Mouse (Mus musculus) testis, postnatal 14 days (tissue): ENCODE measurements at regions not wholly inside any gene's neighbourhood (a gene's known extent, or its start where the extent isn't known, plus 50 kb on each side); places are given as distances from the start of the nearest gene placed in this dataset.

ENCODE experiments used
- DNase-seq: peaks from one replicate; pipeline ENCODE4 v3.0.0; 2021; ENCODE audit warnings: low spot score

GRCm38 (mm10) chr1:194038711-194039110 lies 579.3 kb upstream of the Plxna2 start:
- no peak for DNase-seq

GRCm38 (mm10) chr1:194034199-194034883 lies 583.7 kb upstream of the Plxna2 start:
- no peak for DNase-seq

- DNase-seq: no peak
Observed at GRCm38 (mm10) chr1:194032603-194033002, 585.4 kb upstream of the Plxna2 start.

GRCm38 (mm10) chr1:194030651-194031228 lies 587.3 kb upstream of the Plxna2 start:
- DNase-seq: no peak

- no peak for DNase-seq
Observed at GRCm38 (mm10) chr1:194026958-194027692, 590.9 kb upstream of the Plxna2 start.

GRCm38 (mm10) chr1:194026213-194026612 lies 591.8 kb upstream of the Plxna2 start:
- DNase-seq: no peak

GRCm38 (mm10) chr1:194019282-194019681 lies 598.7 kb upstream of the Plxna2 start:
- DNase-seq: no peak

- DNase-seq: no peak
Observed at GRCm38 (mm10) chr1:193992226-193992625, 622.1 kb upstream of the Camk1g start.

- no peak for DNase-seq
Observed at GRCm38 (mm10) chr1:193989956-193990675, 620.0 kb upstream of the Camk1g start.

- DNase-seq: no peak
Observed at GRCm38 (mm10) chr1:193988970-193989904, 619.1 kb upstream of the Camk1g start.

GRCm38 (mm10) chr1:193980571-193980970 lies 610.5 kb upstream of the Camk1g start:
- no peak for DNase-seq

- DNase-seq: no peak
Observed at GRCm38 (mm10) chr1:193971537-193971936, 601.4 kb upstream of the Camk1g start.

GRCm38 (mm10) chr1:193969264-193969908 lies 599.3 kb upstream of the Camk1g start:
- DNase-seq: no peak

GRCm38 (mm10) chr1:193967957-193968926 lies 598.1 kb upstream of the Camk1g start:
- DNase-seq: no peak

- DNase-seq: no peak
Observed at GRCm38 (mm10) chr1:193966652-193967555, 596.8 kb upstream of the Camk1g start.

GRCm38 (mm10) chr1:193965278-193965677 lies 595.2 kb upstream of the Camk1g start:
- no peak for DNase-seq

- no peak for DNase-seq
Observed at GRCm38 (mm10) chr1:193951936-193952335, 581.8 kb upstream of the Camk1g start.

GRCm38 (mm10) chr1:193949817-193950216 lies 579.7 kb upstream of the Camk1g start:
- no peak for DNase-seq
